Mouse (Mus musculus): ENCODE results near the gene Cacng8. TPM values are rescaled to one million over a fixed set of nuclear protein-coding genes. Genes with fewer than 3 reads are reported as not detected.
A peak's percentile ranks its signal among the peaks of the same experiment; 100 is the strongest.

Cacng8 gene
- polyA plus RNA-seq, 1 experiment from 2014 or later = 16.4 TPM

DNA sequence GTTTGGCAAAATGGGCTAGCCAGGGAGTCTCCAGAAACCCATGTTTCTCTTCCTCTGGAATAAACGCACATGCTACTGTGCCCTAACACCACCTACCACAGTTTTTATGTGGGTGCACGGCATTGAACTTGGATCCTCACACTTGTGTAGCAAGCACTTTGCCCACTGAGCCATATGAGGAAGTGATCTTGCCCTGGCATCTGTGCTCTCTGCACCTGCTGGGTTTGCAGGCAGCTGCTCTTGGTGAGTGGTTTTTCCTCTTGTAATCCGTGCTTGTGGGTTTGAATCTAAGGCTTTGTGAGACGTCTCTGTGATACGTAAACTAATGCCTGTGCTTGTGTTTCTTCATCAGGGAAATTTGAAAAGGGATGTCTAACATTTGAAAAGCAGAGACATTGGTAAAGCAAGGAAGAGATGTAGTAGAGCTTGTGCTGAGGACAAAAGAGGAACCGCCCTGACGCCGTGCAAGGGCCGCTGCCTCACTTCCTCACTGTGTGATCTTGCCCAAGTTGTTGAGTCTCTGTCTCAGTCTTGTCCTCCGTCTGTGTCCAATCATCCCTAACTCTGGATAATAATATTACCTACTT lies 52.1 kb downstream of the Cacng8 start:
- ATAC-seq (replicated peaks) = no peak
- no peak overlapping the region for H3K9ac ChIP-seq (replicated peaks)
- no peaks in the 10 kb centered on the region for H3K36me3 ChIP-seq
- no peak overlapping the region for H3K4me3 ChIP-seq
- H3K27me3 ChIP-seq = no peaks in the 10 kb centered on the region
- no peaks in the 10 kb centered on the region for H3K9me3 ChIP-seq
- H3K4me2 ChIP-seq (replicated peaks) = no peak overlapping the region
- no peaks in the 10 kb centered on the region; the same call in 1 of the 2 replicates for H3K4me1 ChIP-seq
- no peak overlapping the region for H3K27ac ChIP-seq (replicated peaks)
- WGBS = 86% methylated on average over 10 of the region's 10 CpGs

DNA sequence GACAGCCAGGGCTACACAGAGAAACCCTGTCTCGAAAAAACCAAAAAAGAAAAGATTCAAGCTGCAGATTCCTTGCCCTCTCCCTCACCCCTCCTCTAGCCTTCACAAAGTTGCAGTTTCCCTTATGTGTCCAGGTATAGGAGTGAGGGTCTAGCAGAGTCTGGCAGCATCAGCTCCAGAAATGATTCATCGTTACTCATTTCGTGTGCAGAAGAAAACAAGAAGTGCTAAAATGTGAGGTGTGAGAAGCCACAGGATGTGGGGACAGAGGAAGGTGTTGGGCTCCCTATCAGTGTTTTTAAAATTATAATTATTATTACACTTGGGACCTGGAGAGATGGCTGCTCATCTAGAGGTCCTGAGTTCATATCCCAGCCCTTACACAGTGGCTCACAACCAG lies 54.2 kb downstream of the Cacng8 start:
- H3K36me3 ChIP-seq = no peaks in the 10 kb centered on the region
- H3K4me1 ChIP-seq = 0 out of 2 replicates have a peak, but pooled peaks cover 2% of the 10 kb centered on the region
- ATAC-seq (replicated peaks) = no peak
- H3K4me2 ChIP-seq (replicated peaks) = no peak overlapping the region
- H3K27ac ChIP-seq (replicated peaks) = no peak overlapping the region
- no peaks in the 10 kb centered on the region for H3K9me3 ChIP-seq
- no peak overlapping the region for H3K9ac ChIP-seq (replicated peaks)
- H3K4me3 ChIP-seq = no peak overlapping the region
- H3K27me3 ChIP-seq = no peaks in the 10 kb centered on the region
- 83% methylated on average over 3 of the region's 3 CpGs for WGBS

DNA sequence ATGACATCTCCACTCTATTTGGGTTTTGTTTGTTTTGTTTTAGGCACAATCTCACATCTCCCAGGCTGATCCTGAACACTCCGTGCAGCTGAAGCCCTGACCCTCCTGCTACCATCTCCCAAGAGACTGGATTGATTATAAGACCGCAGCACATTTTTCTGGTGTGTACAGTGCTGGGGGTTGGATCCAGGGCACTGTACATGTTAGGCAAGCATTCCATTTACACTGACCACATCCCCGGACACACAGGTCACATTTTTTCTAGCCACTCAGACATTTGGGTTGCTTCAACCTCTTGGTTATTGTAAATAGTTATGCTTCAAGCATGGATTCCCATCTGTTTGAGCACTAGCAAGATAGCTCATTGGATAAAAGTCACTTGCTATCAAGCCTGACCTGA lies 56.1 kb downstream of the Cacng8 start:
- Histone ChIP-seq H3K4me1 (0 out of 2 replicates have a peak, but pooled peaks cover 2% of the 10 kb centered on the region), H3K4me3 (no peak overlapping the region), H3K27me3 (no peaks in the 10 kb centered on the region), H3K9ac (replicated peaks) (no peak overlapping the region), H3K4me2 (replicated peaks) (no peak overlapping the region), H3K36me3 (no peaks in the 10 kb centered on the region), H3K9me3 (no peaks in the 10 kb centered on the region), H3K27ac (replicated peaks) (no peak overlapping the region)
- ATAC-seq (replicated peaks) = no peak
- WGBS = 92% methylated on average over 3 of the region's 3 CpGs

DNA sequence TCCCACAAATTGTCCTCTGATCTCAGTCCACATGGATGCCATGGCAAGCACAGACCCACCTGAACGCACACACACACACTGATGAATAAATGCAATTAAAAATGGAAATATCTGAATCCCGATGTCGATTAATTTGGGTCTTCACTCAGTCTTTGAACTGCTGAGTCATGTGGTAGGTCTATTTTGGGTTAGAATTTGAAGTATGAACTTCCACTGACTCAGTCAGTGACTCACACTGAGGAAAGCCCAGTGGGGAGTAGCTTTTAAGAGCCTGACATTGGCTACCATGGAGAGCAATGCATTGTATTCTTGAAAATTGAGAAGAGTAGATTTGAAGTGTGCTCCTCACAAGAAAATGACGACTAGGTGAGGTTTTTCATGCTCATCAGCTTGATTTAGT lies 56.5 kb downstream of the Cacng8 start:
- Histone ChIP-seq H3K27me3 (no peaks in the 10 kb centered on the region), H3K4me1 (0 out of 2 replicates have a peak, but pooled peaks cover 2% of the 10 kb centered on the region), H3K36me3 (no peaks in the 10 kb centered on the region), H3K27ac (replicated peaks) (no peak overlapping the region), H3K9me3 (no peaks in the 10 kb centered on the region), H3K9ac (replicated peaks) (no peak overlapping the region), H3K4me2 (replicated peaks) (no peak overlapping the region), H3K4me3 (no peak overlapping the region)
- 74% methylated on average over 4 of the region's 4 CpGs for WGBS
- no peak for ATAC-seq (replicated peaks)

DNA sequence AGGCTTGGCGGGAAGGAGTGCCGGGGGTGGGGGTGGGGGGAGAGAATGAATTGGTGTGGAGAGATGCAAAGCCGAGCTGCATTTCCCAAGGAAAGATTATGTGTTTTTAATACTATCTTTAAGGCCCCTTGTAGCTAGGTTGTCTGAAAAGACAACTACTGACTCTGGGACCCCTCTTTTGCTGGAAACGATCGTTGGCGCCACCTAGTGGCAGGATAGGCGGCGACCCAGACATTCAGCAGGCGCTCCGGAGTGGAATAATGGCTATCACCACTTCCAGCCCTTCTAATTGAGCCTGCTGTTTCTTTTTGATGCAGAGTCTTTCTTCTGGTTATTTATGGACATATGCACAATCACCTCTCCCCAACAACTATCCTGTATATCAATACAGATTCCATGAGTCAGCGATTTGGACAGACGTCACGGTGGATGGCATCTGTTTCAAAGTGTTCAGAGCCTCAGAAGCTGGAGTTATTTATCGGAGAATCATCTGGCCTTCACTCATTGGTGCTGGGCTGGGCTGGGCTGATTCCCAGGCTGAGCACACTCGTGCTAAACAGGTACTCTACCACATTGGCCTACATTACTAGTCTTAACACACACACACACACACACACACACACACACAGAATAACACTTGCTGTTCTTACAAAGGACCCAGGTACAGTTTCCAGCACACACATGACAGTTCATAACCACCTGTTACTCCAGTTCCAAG lies 58.4 kb downstream of the Cacng8 start:
- Histone ChIP-seq H3K27me3 (no peaks in the 10 kb centered on the region), H3K27ac (replicated peaks) (no peak overlapping the region), H3K4me3 (no peak overlapping the region), H3K4me1 (0 out of 2 replicates have a peak, but pooled peaks cover 2% of the 10 kb centered on the region), H3K36me3 (no peaks in the 10 kb centered on the region), H3K9ac (replicated peaks) (no peak overlapping the region), H3K4me2 (replicated peaks) (no peak overlapping the region), H3K9me3 (no peaks in the 10 kb centered on the region)
- WGBS = 18% methylated on average over 15 of the region's 15 CpGs
- ATAC-seq (replicated peaks) = peak; percentile 81; the same call in 1 of the 2 replicates

DNA sequence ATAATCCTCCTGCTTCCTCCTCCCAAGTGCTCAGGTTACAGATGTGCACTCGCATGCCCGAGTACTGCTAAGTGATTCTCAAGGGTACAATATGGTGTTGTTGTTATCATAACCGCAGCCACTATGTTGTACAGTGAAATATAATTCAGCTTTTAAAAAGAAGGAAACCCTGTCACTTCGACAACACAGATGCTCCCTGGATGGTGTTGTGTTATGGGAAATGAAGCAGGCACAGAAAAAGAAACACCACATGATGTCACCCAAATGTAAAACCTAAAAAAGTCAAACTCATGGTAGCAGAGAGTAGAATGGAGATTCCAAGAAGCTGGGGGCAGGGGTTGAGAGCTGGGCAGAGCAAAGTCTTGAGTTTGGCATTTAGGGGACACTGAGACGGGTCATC lies 60.2 kb downstream of the Cacng8 start:
- Histone ChIP-seq H3K27ac (replicated peaks) (no peak overlapping the region), H3K4me3 (no peak overlapping the region), H3K4me1 (0 out of 2 replicates have a peak, but pooled peaks cover 2% of the 10 kb centered on the region), H3K27me3 (no peaks in the 10 kb centered on the region), H3K36me3 (no peaks in the 10 kb centered on the region), H3K4me2 (replicated peaks) (no peak overlapping the region), H3K9me3 (no peaks in the 10 kb centered on the region), H3K9ac (replicated peaks) (no peak overlapping the region)
- WGBS = 75% methylated on average over 5 of the region's 5 CpGs
- no peak for ATAC-seq (replicated peaks)

DNA sequence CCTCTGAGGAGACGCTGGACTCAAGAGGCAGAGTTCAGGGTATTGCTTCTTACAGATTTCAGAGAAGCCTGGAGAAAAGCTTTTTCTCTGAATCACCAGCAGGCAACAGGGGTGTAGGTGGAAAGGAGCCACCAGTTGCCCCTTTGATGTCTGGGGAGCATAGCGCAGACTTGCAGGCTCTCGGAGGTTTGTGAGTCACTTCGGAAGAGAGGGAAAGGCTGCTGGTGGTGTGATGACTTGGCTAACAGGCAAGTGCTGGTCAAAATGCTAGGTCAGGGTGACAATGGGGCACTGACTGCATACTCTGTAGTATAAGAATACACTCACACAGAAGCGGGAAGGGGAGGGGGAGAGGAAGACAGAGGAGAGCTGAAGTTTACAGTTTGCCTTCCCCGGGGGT lies 60.7 kb downstream of the Cacng8 start:
- 56% methylated on average over 6 of the region's 6 CpGs for WGBS
- no peaks in the 10 kb centered on the region for H3K9me3 ChIP-seq
- no peak overlapping the region for H3K9ac ChIP-seq (replicated peaks)
- H3K4me2 ChIP-seq (replicated peaks) = no peak overlapping the region
- H3K4me3 ChIP-seq = no peak overlapping the region
- H3K27ac ChIP-seq (replicated peaks) = no peak overlapping the region
- no peak for ATAC-seq (replicated peaks)
- 0 out of 2 replicates have a peak, but pooled peaks cover 2% of the 10 kb centered on the region for H3K4me1 ChIP-seq
- H3K27me3 ChIP-seq = no peaks in the 10 kb centered on the region
- H3K36me3 ChIP-seq = no peaks in the 10 kb centered on the region

DNA sequence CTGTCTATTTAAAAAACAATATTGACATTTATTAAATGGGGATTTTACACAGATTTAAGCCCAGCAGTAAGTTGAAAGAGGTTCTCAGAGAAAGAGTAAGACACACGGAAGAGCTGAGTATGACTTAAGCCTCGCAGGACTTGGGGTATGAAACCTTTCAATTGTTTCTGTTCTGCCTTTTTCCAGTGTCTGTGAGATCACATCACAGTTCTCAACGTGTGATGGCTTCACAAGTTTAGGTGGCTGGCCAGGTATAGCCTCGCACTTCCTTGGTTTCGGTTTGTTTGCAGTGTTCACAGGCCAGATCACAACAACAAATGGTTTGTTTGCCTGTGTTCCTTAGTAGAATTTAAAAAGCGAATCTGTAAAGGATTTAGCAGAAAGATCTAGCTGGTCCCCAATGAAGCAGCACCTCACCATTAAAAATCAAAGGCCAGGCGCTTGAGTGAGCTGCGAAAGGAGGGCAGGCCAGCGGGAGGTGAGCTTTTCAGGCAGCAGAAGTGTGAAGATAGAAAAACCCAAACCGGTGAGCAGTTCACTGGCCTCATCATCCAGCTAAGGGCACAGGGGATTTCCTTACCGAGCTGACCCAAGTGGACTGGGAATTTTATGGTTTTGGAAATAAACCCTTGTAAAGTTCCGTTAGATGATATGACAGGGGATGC lies 62.5 kb downstream of the Cacng8 start:
- WGBS = 58% methylated on average over 12 of the region's 12 CpGs

DNA sequence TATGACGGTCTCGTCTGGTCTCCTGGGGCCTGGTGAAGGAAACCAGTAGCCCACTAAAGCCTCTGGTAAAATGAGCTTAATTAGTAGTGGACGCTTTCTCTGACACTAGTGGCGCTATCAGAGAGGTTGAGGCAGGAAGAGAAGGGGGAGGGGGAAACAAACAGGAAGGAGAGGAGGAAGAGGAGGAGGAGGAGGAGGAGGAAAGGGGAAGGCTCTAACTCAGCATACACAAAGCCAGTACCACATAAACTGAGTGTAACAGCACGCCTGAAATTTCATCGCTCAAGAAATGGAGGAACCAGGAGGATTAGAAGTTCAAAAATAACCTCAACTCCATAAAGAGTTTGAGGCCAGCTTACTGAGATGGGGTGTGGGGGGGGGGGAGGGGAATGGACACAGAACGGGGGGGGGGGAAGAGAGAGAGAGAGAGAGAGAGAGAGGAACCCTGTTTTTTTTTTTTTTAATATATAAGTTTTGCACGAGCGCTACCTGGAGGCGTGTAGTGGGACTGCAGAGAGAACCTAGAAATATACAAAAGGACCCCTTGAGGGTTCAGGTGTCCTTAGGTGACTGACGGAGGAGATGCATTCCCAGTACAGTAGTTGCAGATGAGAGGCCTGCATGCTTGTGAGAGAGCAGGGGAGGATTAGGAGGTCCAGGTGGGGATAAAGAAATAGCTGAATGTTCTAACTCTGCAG lies 63.2 kb downstream of the Cacng8 start:
- H3K36me3 ChIP-seq = no peaks in the 10 kb centered on the region
- H3K9me3 ChIP-seq = no peaks in the 10 kb centered on the region
- 0 out of 2 replicates have a peak, but pooled peaks cover under 1% of the 10 kb centered on the region for H3K4me1 ChIP-seq
- H3K9ac ChIP-seq (replicated peaks) = no peak overlapping the region
- H3K27ac ChIP-seq (replicated peaks) = no peak overlapping the region
- no peak overlapping the region for H3K4me2 ChIP-seq (replicated peaks)
- no peaks in the 10 kb centered on the region for H3K27me3 ChIP-seq
- WGBS = 55% methylated on average over 11 of the region's 11 CpGs
- H3K4me3 ChIP-seq = no peak overlapping the region
- no peak for ATAC-seq (replicated peaks)

More for the DNA sequence above, 62.5 kb downstream of the Cacng8 start:
- Histone ChIP-seq H3K27ac (replicated peaks) (no peak overlapping the region), H3K4me1 (0 out of 2 replicates have a peak, but pooled peaks cover 2% of the 10 kb centered on the region), H3K27me3 (no peaks in the 10 kb centered on the region), H3K4me3 (no peak overlapping the region), H3K9me3 (no peaks in the 10 kb centered on the region), H3K36me3 (no peaks in the 10 kb centered on the region), H3K9ac (replicated peaks) (no peak overlapping the region), H3K4me2 (replicated peaks) (no peak overlapping the region)
- ATAC-seq (replicated peaks) = no peak

DNA sequence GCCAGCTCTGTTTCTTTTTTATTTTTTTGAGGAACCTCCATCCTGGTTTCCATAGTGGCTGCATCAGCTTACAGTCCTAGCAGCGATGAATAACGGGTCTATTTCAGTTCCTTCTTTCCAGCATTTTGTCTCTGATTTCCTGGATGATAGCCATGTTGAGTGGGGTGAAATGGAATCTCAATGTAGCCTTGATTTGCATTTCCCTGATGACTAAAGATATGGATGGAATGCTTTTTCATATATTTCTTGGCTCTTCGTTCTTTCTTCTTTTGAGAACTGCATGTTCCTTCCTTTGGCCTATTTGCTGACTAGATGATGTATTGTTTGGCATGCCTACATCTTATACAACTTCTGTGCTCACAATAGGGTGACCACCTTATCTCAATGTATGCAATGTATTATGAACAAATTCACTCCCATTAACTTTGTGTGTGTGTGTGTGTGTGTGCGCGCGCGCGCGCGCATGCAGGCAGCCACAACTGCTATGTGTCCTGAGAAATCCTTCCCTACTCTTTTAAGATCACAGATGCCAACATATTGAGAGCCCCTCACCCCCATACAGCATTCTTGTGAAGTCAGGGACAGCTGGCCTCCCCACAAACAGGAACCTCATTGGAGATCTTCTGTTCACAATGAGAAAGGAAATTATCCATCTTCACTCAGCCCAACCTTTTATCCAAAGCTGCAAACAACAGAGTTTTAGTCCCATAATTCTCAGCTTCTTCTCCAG lies 66.8 kb downstream of the Cacng8 start:
- H3K27ac ChIP-seq (replicated peaks) = no peak overlapping the region
- H3K4me1 ChIP-seq = no peaks in the 10 kb centered on the region
- no peak overlapping the region for H3K4me2 ChIP-seq (replicated peaks)
- no peak overlapping the region for H3K4me3 ChIP-seq
- no peak for ATAC-seq (replicated peaks)
- no peaks in the 10 kb centered on the region for H3K9me3 ChIP-seq
- H3K27me3 ChIP-seq = no peaks in the 10 kb centered on the region
- 94% methylated on average over 10 of the region's 10 CpGs for WGBS
- H3K36me3 ChIP-seq = no peaks in the 10 kb centered on the region
- H3K9ac ChIP-seq (replicated peaks) = no peak overlapping the region

DNA sequence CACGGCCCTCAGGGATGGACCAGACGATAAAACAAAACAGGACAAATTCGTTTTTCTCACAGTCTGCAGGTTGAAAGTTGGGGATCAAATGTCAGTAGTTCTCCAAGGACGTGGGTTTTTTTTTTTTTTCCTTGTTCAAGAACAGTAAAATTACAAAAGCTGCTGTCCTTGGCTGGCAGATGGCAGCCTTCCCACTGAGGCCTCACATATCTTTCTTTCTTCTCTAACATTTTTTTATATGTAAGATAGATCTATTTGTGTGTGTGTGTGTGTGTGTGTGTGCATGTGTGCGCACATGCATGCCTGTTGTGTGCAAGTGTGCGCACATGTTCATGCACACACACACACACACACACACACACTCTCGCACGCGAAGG lies 67.3 kb downstream of the Cacng8 start:
- H3K27ac ChIP-seq (replicated peaks) = no peak overlapping the region
- WGBS = 76% methylated on average over 9 of the region's 9 CpGs
- ATAC-seq (replicated peaks) = no peak
- H3K9ac ChIP-seq (replicated peaks) = no peak overlapping the region
- H3K9me3 ChIP-seq = no peaks in the 10 kb centered on the region
- no peak overlapping the region for H3K4me3 ChIP-seq
- no peaks in the 10 kb centered on the region for H3K27me3 ChIP-seq
- no peaks in the 10 kb centered on the region for H3K36me3 ChIP-seq
- H3K4me1 ChIP-seq = no peaks in the 10 kb centered on the region
- H3K4me2 ChIP-seq (replicated peaks) = no peak overlapping the region
